Mouse (Mus musculus): Measurements from ENCODE around the gene Rcsd1.

- TF ChIP-seq POLR2A (IDR thresholded peaks at IDR 0.05; ENCODE audit: insufficient read depth, low read depth, low read length) (no peak), EP300 (IDR thresholded peaks at IDR 0.05; ENCODE audit: insufficient read depth, low read depth, low read length) (no peak), CTCF (IDR thresholded peaks at IDR 0.05) (0 out of 2 replicates have a peak, but pooled peaks have one; percentile 9)
Observed at GRCm38 (mm10) chr1:165609495-165610320, 99.8 kb downstream of the Rcsd1 start.

Data from heart, adult 2 months (tissue).